Mouse (Mus musculus) cortical plate, adult 2 months (tissue): Measurements from ENCODE around the gene Zdhhc22.

Source experiments
- CTCF ChIP-seq: fragments of 200-500 bp; IDR thresholded peaks from 2 replicates; pipeline ENCODE4 v1.5.1; 2011; ENCODE audit warnings: mild to moderate bottlenecking, control low read depth, low read length; ENCODE audit not compliant: insufficient read depth; ENCODE audit errors: extremely low read depth
- POLR2A ChIP-seq: fragments of 200-500 bp; IDR thresholded peaks from 2 replicates; pipeline ENCODE4 v1.6.1; 2011; ENCODE audit warnings: mild to moderate bottlenecking, low read length, control low read depth; ENCODE audit not compliant: insufficient read depth; ENCODE audit errors: extremely low read depth

DNA sequence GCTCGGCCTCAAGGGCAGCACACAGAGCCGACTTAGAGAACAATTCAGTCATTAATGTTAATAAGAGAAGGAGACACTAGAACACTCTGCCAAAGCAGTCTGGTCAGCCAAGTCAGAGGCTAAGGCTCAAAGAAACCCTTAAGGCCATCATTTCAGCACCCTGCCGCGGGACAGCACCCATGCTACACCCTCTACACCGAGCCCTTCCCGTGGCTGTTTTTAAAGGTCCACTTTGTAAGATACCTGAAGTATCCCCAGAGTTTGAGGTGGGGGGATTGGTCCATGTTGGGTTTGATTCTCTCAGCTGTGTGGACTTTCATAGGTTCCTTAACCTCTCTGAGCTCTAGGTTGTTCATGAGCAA, 6.1 kb downstream of the Zdhhc22 start:
- TF ChIP-seq POLR2A (no peak), CTCF (no peak)
